12 mouse cellular contexts compared by ENCODE assay signal in the genomic region with DNA sequence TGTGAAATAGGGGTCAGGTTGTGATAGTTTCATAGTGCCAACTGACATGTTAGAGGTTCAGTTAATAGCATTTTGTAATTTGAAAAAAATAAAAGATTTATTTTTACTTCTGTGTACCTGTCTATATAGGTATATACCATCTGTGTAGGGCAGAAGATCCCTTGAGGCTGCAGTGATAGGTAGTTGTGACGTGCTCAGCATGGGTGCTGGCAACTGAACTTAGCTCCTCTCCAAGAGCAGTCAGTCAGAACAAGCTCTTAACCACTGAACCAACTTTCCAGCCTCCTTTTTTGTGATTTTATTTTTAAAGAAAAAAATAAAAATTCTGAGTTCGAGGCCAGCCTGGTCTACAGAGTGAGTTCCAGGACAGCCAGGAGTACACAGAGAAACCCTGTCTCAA.
"Had no signal": no experiment of that assay in that cellular context is flagged by ENCODE, and none has a peak within 500 bp of the region (broad histone marks: within the 10 kb centered on the region; RNA-seq: fewer than 3 reads in every experiment).

No protein-coding gene starts in this region.

- DNase-seq: left cerebral cortex, postnatal 4 days; liver; liver, embryonic 13.5 days; liver, postnatal 0 days; lung, adult 18-20 months; lung, adult 2 months; lung, embryonic 14.5 days; lung, postnatal 10 days; lung, postnatal 14 days; lung, postnatal 36 days; lung, postnatal 4 days; midbrain, embryonic 14.5 days had no signal
